Mouse (Mus musculus) neural tube, embryonic 12.5 days (tissue): ENCODE measurements around the gene Plcxd3. TPM values are rescaled to one million over a fixed set of nuclear protein-coding genes. Genes with fewer than 3 reads are reported as not detected.
"Not testable (repeated sequence)": the region's sequence is repeated elsewhere in the genome, so short reads cannot be mapped to it uniquely, and the experiment has no call there.

Experiments
- ATAC-seq: fragments of 200-750 bp; cut with Nextera tagmentation; 2 replicates; pipeline ENCODE4 v1.8.0; 2017; ENCODE audit warnings: low read depth, mild to moderate bottlenecking, moderate TSS enrichment, moderate library complexity; ENCODE audit not compliant: low FRiP score
- H3K27ac ChIP-seq: fragments of 300-500 bp; sonication (generic); 2 replicates; pipeline ENCODE4 v1.5.1; 2016
- H3K27me3 ChIP-seq: fragments of 300-500 bp; sonication (generic); replicated peaks from 2 replicates; pipeline ENCODE4 v1.6.1; 2016; ENCODE audit warnings: mild to moderate bottlenecking
- H3K36me3 ChIP-seq: fragments of 300-500 bp; sonication (generic); 2 replicates; pipeline ENCODE4 v1.6.1; 2016; ENCODE audit warnings: mild to moderate bottlenecking
- H3K4me1 ChIP-seq: fragments of 300-500 bp; sonication (generic); 2 replicates; pipeline ENCODE4 v1.6.1; 2016
- H3K4me2 ChIP-seq: fragments of 300-500 bp; sonication (generic); replicated peaks from 2 replicates; pipeline ENCODE4 v1.6.1; 2016; ENCODE audit warnings: mild to moderate bottlenecking
- H3K4me3 ChIP-seq: fragments of 300-500 bp; sonication (generic); 2 replicates; pipeline ENCODE4 v1.5.1; 2016
- H3K9ac ChIP-seq: fragments of 300-500 bp; sonication (generic); 2 replicates; pipeline ENCODE4 v1.6.1; 2016; ENCODE audit warnings: mild to moderate bottlenecking
- H3K9me3 ChIP-seq: fragments of 300-500 bp; sonication (generic); 2 replicates; pipeline ENCODE4 v1.6.1; 2016; ENCODE audit warnings: mild to moderate bottlenecking
- WGBS: fragments of 180-500 bp; shearing (Covaris S2); methylation state at CpG from one replicate; pipeline ENCODE4 v1.1.7; 2016; 5-methylcytosine and 5-hydroxymethylcytosine counted together
- polyA plus RNA-seq: library from polyadenylated mRNA; unstranded; fragments of >200 nt; fragmentation: Nextera tagmentation; extraction: Ambion mirVana; gene quantifications from 2 replicates; pipeline ENCODE4 v1.2.1, GENCODE M21; 2016

The Plcxd3 gene
- polyA plus RNA-seq, 1 experiment from 2014 or later: 18.4 TPM

DNA sequence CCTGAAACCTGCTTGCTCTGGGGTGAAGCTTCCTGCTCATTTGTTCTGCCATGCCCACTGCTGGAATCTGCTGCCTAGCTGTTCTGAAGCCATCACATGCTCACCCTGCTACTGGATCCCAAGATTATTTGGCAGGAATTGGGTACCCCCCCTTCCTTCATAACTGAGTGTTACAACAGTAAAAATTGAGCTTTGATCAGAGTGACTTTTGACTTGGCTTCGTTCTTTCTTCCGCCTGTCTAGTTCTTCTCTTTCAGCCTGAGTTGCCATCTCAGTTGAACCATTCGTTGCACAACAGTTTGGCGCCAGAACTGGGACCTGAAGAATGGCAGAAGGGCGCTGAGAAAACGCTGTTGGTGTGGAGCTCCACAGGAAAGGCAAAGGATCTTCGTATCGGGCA is 220.2 kb downstream of the Plcxd3 start:
- not testable (repeated sequence) for H3K9ac ChIP-seq, H3K4me1 ChIP-seq, H3K4me3 ChIP-seq, H3K27ac ChIP-seq, H3K4me2 ChIP-seq, H3K9me3 ChIP-seq, H3K27me3 ChIP-seq, H3K36me3 ChIP-seq, ATAC-seq
- 93% methylated on average over 8 of the region's 8 CpGs for WGBS

DNA sequence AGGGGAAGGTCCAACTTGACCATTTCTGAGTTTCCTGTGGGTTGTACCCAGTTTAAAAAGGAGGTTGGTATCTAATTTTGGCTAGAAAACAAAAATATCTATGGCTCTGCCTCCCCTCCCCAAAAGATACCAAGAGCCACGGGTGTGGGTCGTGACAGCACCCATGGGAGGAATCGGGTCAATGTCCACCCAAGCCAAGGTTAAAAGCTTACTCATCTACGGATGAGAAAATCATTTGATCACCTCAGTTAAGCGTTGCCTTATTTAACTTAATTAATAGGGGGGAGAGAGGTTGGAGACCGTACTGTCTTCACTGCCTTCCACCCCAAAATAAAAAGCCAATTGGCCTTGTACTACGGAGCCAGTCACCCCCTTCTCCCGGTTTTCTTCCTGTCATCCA is 223.4 kb downstream of the Plcxd3 start:
- 93% methylated on average over 8 of the region's 8 CpGs for WGBS
- not testable (repeated sequence) for H3K27me3 ChIP-seq, H3K4me2 ChIP-seq, H3K4me1 ChIP-seq, H3K36me3 ChIP-seq, H3K9ac ChIP-seq, H3K9me3 ChIP-seq, H3K4me3 ChIP-seq, H3K27ac ChIP-seq, ATAC-seq

DNA sequence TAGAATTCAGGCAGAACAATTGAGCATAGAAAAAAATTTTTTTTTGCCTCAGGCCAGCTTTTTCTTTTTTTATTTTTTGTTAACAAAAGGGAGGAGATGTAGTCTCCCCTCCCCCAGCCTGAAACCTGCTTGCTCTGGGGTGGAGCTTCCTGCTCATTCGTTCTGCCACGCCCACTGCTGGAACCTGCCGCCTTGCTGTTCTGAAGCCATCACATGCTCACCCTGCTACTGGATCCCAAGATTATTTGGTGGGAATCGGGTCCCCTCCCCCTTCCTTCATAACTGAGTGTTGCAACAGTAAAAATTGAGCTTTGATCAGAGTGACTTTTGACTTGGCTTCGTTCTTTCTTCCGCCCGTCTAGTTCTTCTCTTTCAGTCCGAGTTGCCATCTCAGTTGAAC is 224.0 kb downstream of the Plcxd3 start:
- not testable (repeated sequence) for H3K4me2 ChIP-seq, H3K4me1 ChIP-seq, H3K36me3 ChIP-seq, H3K4me3 ChIP-seq, H3K9me3 ChIP-seq, H3K27me3 ChIP-seq, H3K27ac ChIP-seq, ATAC-seq, H3K9ac ChIP-seq
- 92% methylated on average over 8 of the region's 8 CpGs for WGBS

DNA sequence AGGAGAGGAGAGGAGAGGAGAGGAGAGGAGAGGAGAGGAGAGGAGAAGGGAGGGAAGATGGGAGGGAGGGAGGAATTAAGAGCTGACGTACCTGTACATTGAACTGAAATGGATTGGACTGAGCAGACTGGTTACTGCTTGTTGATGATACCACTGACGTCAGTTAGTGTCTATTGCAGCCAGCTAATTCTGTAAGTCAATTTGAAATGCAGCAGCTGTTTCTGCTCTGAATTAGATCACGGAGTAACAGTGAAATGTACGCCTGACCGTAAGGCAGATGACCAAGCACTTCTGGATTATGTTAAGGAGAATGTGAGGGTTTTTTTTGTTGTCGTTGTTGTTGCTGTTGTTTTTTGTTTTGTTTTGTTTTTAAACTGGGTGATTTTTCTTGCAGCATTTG is 230.3 kb downstream of the Plcxd3 start:
- Histone ChIP-seq H3K9ac (no peak overlapping the region), H3K36me3 (no peaks in the 10 kb centered on the region), H3K4me2 (no peak overlapping the region), H3K27ac (no peak overlapping the region), H3K4me1 (no peaks in the 10 kb centered on the region), H3K27me3 (no peaks in the 10 kb centered on the region), H3K4me3 (no peak overlapping the region), H3K9me3 (no peaks in the 10 kb centered on the region)
- ATAC-seq: no peak
- WGBS: 89% methylated on average over 6 of the region's 6 CpGs
